Comparison of ENCODE assay signal across 27 mouse cellular contexts in the genomic region with DNA sequence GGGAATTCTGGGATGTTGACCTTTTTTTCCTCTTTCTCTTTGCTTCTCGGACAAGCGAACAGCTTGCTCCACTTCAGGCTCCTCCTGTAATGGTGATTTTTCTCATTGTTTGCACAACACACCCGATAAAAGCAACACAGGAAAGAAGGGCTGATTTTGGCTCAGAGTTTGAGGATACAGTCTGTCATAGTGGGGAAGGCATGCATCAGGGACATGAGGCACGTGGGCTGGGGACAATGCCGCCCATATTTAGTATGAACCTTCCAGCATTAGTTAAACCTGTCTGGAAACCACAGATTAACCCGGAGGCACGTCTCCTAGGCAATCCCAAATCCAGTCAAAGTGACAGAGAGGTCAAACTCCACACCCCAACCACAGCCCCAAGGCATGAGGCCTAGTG. TPM values are rescaled to one million over a fixed set of nuclear protein-coding genes. Genes with fewer than 3 reads are reported as not detected.
DNase-seq lines count a peak whose midpoint lies in the region; ATAC-seq lines count a peak whose summit lies in the region.
"Had no signal": no experiment of that assay in that cellular context is flagged by ENCODE, and none has a peak within 500 bp of the region (broad histone marks: within the 10 kb centered on the region; RNA-seq: fewer than 3 reads in every experiment).

No protein-coding gene starts in this region.

- no peaks in the 10 kb centered on the region for H3K27me3 ChIP-seq in hindbrain, embryonic 15.5 days
- H3K27me3 ChIP-seq in hindbrain, embryonic 13.5 days: no peaks in the 10 kb centered on the region
- no peaks in the 10 kb centered on the region for H3K27me3 ChIP-seq in lung, embryonic 15.5 days
- no peaks in the 10 kb centered on the region for H3K27me3 ChIP-seq in neural tube, embryonic 15.5 days (replicated peaks)
- H3K27me3 ChIP-seq: forebrain, embryonic 13.5 days; limb, embryonic 13.5 days; midbrain, embryonic 13.5 days; neural tube, embryonic 13.5 days had no signal

- H3K4me1 ChIP-seq in hindbrain, embryonic 15.5 days (replicated peaks): no peaks in the 10 kb centered on the region
- H3K4me1 ChIP-seq in hindbrain, embryonic 13.5 days (replicated peaks): no peaks in the 10 kb centered on the region
- peaks cover 16% of the 10 kb centered on the region for H3K4me1 ChIP-seq in lung, embryonic 15.5 days
- H3K4me1 ChIP-seq in neural tube, embryonic 15.5 days: 0 out of 2 replicates have a peak, but pooled peaks cover 9% of the 10 kb centered on the region
- H3K4me1 ChIP-seq: forebrain, embryonic 13.5 days; midbrain, embryonic 13.5 days had no signal

- no peak overlapping the region for H3K9ac ChIP-seq in hindbrain, embryonic 15.5 days
- H3K9ac ChIP-seq in hindbrain, embryonic 13.5 days: no peak overlapping the region
- H3K9ac ChIP-seq in lung, embryonic 15.5 days: no peak overlapping the region
- no peak overlapping the region for H3K9ac ChIP-seq in neural tube, embryonic 15.5 days (replicated peaks)
- H3K9ac ChIP-seq: forebrain, embryonic 13.5 days; heart, embryonic 12.5 days; limb, embryonic 13.5 days; midbrain, embryonic 13.5 days; neural tube, embryonic 13.5 days had no signal

- DNase-seq in lung, postnatal 36 days: no peak
- DNase-seq in neural tube, embryonic 10.5 days (ENCODE audit: extremely low spot score, low spot score): no peak
- DNase-seq in gastrocnemius, postnatal 4 days (ENCODE audit: low spot score in 2 of 2): no peak
- DNase-seq: adrenal gland, adult 2 months; adrenal gland, postnatal 36 days; cerebellum, adult 2 months; gastrocnemius, postnatal 25 days; heart, adult 18-20 months; heart, postnatal 10 days; kidney, adult 8-10 months; kidney, postnatal 4 days had no signal

- no peak overlapping the region for H3K4me2 ChIP-seq in hindbrain, embryonic 15.5 days
- no peak overlapping the region for H3K4me2 ChIP-seq in hindbrain, embryonic 13.5 days
- H3K4me2 ChIP-seq in lung, embryonic 15.5 days: no peak overlapping the region
- H3K4me2 ChIP-seq in neural tube, embryonic 15.5 days: no peak overlapping the region
- H3K4me2 ChIP-seq: forebrain, embryonic 13.5 days; heart, embryonic 12.5 days; limb, embryonic 13.5 days; liver, embryonic 11.5 days; midbrain, embryonic 13.5 days; neural tube, embryonic 13.5 days had no signal

- H3K9me3 ChIP-seq in hindbrain, embryonic 15.5 days: no peaks in the 10 kb centered on the region
- H3K9me3 ChIP-seq in hindbrain, embryonic 13.5 days: no peaks in the 10 kb centered on the region; the same call in 1 of the 2 replicates
- H3K9me3 ChIP-seq in lung, embryonic 15.5 days: no peaks in the 10 kb centered on the region
- H3K9me3 ChIP-seq in neural tube, embryonic 15.5 days (replicated peaks): no peaks in the 10 kb centered on the region
- H3K9me3 ChIP-seq: forebrain, embryonic 13.5 days; limb, embryonic 13.5 days; midbrain, embryonic 13.5 days; neural tube, embryonic 13.5 days had no signal

- ATAC-seq in hindbrain, embryonic 15.5 days (ENCODE audit: low FRiP score, low read depth): no peak
- ATAC-seq in hindbrain, embryonic 13.5 days (ENCODE audit: low FRiP score): no peak
- no peak for ATAC-seq in lung, embryonic 15.5 days (ENCODE audit: borderline replicate concordance, extremely low read depth, low FRiP score, low TSS enrichment)
- ATAC-seq in neural tube, embryonic 15.5 days (ENCODE audit: low FRiP score): no peak
- ATAC-seq: activated CD4-positive, CD25-positive, alpha-beta regulatory T cell, adult 4 months; forebrain, embryonic 13.5 days; hindbrain, embryonic 16.5 days; midbrain, embryonic 13.5 days had no signal

- WGBS in hindbrain, embryonic 15.5 days: 79% methylated on average over 7 of the region's 7 CpGs
- WGBS in hindbrain, embryonic 13.5 days: 76% methylated on average over 7 of the region's 7 CpGs
- 49% methylated on average over 7 of the region's 7 CpGs for WGBS in lung, embryonic 15.5 days
- 86% methylated on average over 7 of the region's 7 CpGs for WGBS in neural tube, embryonic 15.5 days

- H3K36me3 ChIP-seq in hindbrain, embryonic 15.5 days: peaks cover 5% of the 10 kb centered on the region; the same call in 1 of the 2 replicates
- H3K36me3 ChIP-seq in hindbrain, embryonic 13.5 days: peaks cover 7% of the 10 kb centered on the region
- H3K36me3 ChIP-seq in lung, embryonic 15.5 days: no peaks in the 10 kb centered on the region
- peaks cover 4% of the 10 kb centered on the region for H3K36me3 ChIP-seq in neural tube, embryonic 15.5 days
- H3K36me3 ChIP-seq: heart, embryonic 12.5 days; limb, embryonic 13.5 days had no signal

- no peak overlapping the region for H3K4me3 ChIP-seq in hindbrain, embryonic 15.5 days
- no peak overlapping the region for H3K4me3 ChIP-seq in hindbrain, embryonic 13.5 days
- H3K4me3 ChIP-seq in lung, embryonic 15.5 days: no peak overlapping the region
- no peak overlapping the region for H3K4me3 ChIP-seq in neural tube, embryonic 15.5 days (replicated peaks)
- H3K4me3 ChIP-seq: forebrain, embryonic 13.5 days; heart, embryonic 12.5 days; left cerebral cortex, adult 2 months; limb, embryonic 13.5 days; midbrain, embryonic 13.5 days; myocyte; neural tube, embryonic 13.5 days had no signal

- H3K27ac ChIP-seq in hindbrain, embryonic 15.5 days (replicated peaks): peak overlapping the region; percentile 10; the same call in 1 of the 2 replicates
- no peak overlapping the region for H3K27ac ChIP-seq in hindbrain, embryonic 13.5 days
- H3K27ac ChIP-seq in lung, embryonic 15.5 days: peak overlapping the region; percentile 26; the same call in 1 of the 2 replicates
- H3K27ac ChIP-seq in neural tube, embryonic 15.5 days (replicated peaks): peak overlapping the region; percentile 23; the same call in 1 of the 2 replicates
- H3K27ac ChIP-seq: forebrain, embryonic 13.5 days; kidney, postnatal 0 days; left cerebral cortex, adult 2 months; limb, embryonic 13.5 days; macrophage; neural tube, embryonic 13.5 days had no signal

RNA-seq across cellular contexts. Expression of a gene that starts 30.9 kb away (rescaled TPM):
- 106 and 113 TPM in 2 replicates for polyA plus RNA-seq in hindbrain, embryonic 15.5 days (2015; fragmentation: Nextera tagmentation; extraction: Ambion mirVana)
- polyA plus RNA-seq in hindbrain, embryonic 13.5 days (2015; fragmentation: Nextera tagmentation; extraction: Ambion mirVana): 67.9 and 76.3 TPM in 2 replicates
- 2.2 and 4.4 TPM in 2 replicates for polyA plus RNA-seq in lung, embryonic 15.5 days (2015; fragmentation: Nextera tagmentation; extraction: Ambion mirVana)
- polyA plus RNA-seq in neural tube, embryonic 15.5 days (2015; fragmentation: Nextera tagmentation; extraction: Ambion mirVana): 114 and 122 TPM in 2 replicates
- 1 to 10 TPM; 6.0 to 6.7 TPM for total RNA-seq in gastrocnemius, postnatal 4 days (2021)
- polyA plus RNA-seq: macrophage had no signal

Comparison
In these comparisons a context has a peak if more than half of its experiments do, and no peak if none do; other contexts are left out.
1. RNA of a gene that starts 30.9 kb away (polyA plus RNA-seq): 114 to 122 TPM in neural tube, embryonic 15.5 days, 106 to 113 TPM in hindbrain, embryonic 15.5 days and 67.9 to 76.3 TPM in hindbrain, embryonic 13.5 days; 2.2 to 4.4 TPM in lung, embryonic 15.5 days; every median in the first group is over 10 times any median in the second.